Mouse (Mus musculus) gastrocnemius, adult 18-20 months (tissue): ENCODE results near the gene Slc37a3. TPM values are rescaled to one million over a fixed set of nuclear protein-coding genes. Genes with fewer than 3 reads are reported as not detected.
"Not testable (repeated sequence)": the region's sequence is repeated elsewhere in the genome, so short reads cannot be mapped to it uniquely, and the experiment has no call there.

ENCODE experiments used
- DNase-seq: peaks from one replicate; pipeline ENCODE4 v3.0.0; 2021; ENCODE audit warnings: low spot score
- long read RNA-seq, 2 experiments: library from polyadenylated mRNA; stranded (forward); transcript quantifications; one replicate each; pipeline ENCODE4 v2.0.0; 2021
- total RNA-seq, 2 experiments: library from RNA; stranded (reverse); gene quantifications; 2 replicates each; pipeline ENCODE4 v1.2.3; 2021

The Slc37a3 gene
- total RNA-seq: 10 to 100 TPM; 11.6 to 16.2 TPM
- long read RNA-seq, experiment 1, full-length matches to known transcripts: 10 of 13 reads
- long read RNA-seq, experiment 1, partial matches to known transcripts: 1 of 13 reads
- long read RNA-seq, experiment 1, other reads (novel, unspliced or antisense): 2 of 13 reads
- long read RNA-seq, experiment 2, full-length matches to known transcripts: 7 of 13 reads
- long read RNA-seq, experiment 2, partial matches to known transcripts: 2 of 13 reads
- long read RNA-seq, experiment 2, other reads (novel, unspliced or antisense): 4 of 13 reads

GRCm38 (mm10) chr6:39377311-39377827, at the start of gene Slc37a3:
Slc37a3 (minus strand) TSS chr6:39377675.
- peak; percentile 88 for DNase-seq

- DNase-seq: no peak
These were observed 49.2 kb upstream of the Slc37a3 start for GRCm38 (mm10) chr6:39426725-39427124.

GRCm38 (mm10) chr6:39425181-39425580, 47.7 kb upstream of the Slc37a3 start:
- no peak for DNase-seq

- no peak for DNase-seq
These were observed 46.2 kb upstream of the Slc37a3 start for GRCm38 (mm10) chr6:39423686-39424085.

- no peak for DNase-seq
These were observed 45.7 kb upstream of the Slc37a3 start for GRCm38 (mm10) chr6:39423130-39423551.

- DNase-seq: no peak
These were observed 43.4 kb upstream of the Slc37a3 start for GRCm38 (mm10) chr6:39420867-39421266.

- peak; percentile 64 for DNase-seq
These were observed 42.6 kb upstream of the Slc37a3 start, which contains the start of gene Mkrn1 for GRCm38 (mm10) chr6:39419851-39420721. Mkrn1 (minus strand) TSS chr6:39420462.

- DNase-seq: no peak
These were observed 41.9 kb upstream of the Slc37a3 start for GRCm38 (mm10) chr6:39419386-39419850.

- DNase-seq: not testable (repeated sequence)
These were observed 39.2 kb upstream of the Slc37a3 start for GRCm38 (mm10) chr6:39416654-39417053.

GRCm38 (mm10) chr6:39415762-39416161, 38.3 kb upstream of the Slc37a3 start:
- DNase-seq: peak; percentile 43

- DNase-seq: no peak
These were observed 36.6 kb upstream of the Slc37a3 start for GRCm38 (mm10) chr6:39414106-39414505.

GRCm38 (mm10) chr6:39406480-39406879, 29.0 kb upstream of the Slc37a3 start:
- DNase-seq: no peak

- peak; percentile 67 for DNase-seq
These were observed 25.7 kb upstream of the Slc37a3 start for GRCm38 (mm10) chr6:39403136-39403535.

GRCm38 (mm10) chr6:39400343-39400742, 22.9 kb upstream of the Slc37a3 start:
- DNase-seq: no peak

- DNase-seq: no peak
These were observed 20.9 kb upstream of the Slc37a3 start for GRCm38 (mm10) chr6:39398342-39398741.

GRCm38 (mm10) chr6:39397046-39397445, 19.6 kb upstream of the Slc37a3 start:
- DNase-seq: no peak

GRCm38 (mm10) chr6:39395916-39396315, 18.4 kb upstream of the Slc37a3 start:
- no peak for DNase-seq

GRCm38 (mm10) chr6:39395471-39395870, 18.0 kb upstream of the Slc37a3 start:
- no peak for DNase-seq

GRCm38 (mm10) chr6:39389988-39390387, 12.5 kb upstream of the Slc37a3 start:
- no peak for DNase-seq

GRCm38 (mm10) chr6:39381125-39381880, 3.8 kb upstream of the Slc37a3 start, which contains the start of gene Rab19:
Rab19 (plus strand) TSS chr6:39381175.
- no peak for DNase-seq

- DNase-seq: no peak
These were observed 2.8 kb upstream of the Slc37a3 start for GRCm38 (mm10) chr6:39380276-39380675.
